Mouse (Mus musculus) heart, embryonic 11.5 days (tissue): Measurements from ENCODE around the gene Rmnd5a. TPM values are rescaled to one million over a fixed set of nuclear protein-coding genes. Genes with fewer than 3 reads are reported as not detected.
A peak's percentile ranks its signal among the peaks of the same experiment; 100 is the strongest.
"Not testable (repeated sequence)": the region's sequence is repeated elsewhere in the genome, so short reads cannot be mapped to it uniquely, and the experiment has no call there.

ENCODE experiments used
- ATAC-seq: fragments of 200-750 bp; cut with Nextera tagmentation; replicated peaks from 2 replicates; pipeline ENCODE4 v1.8.0; 2017; ENCODE audit warnings: moderate library complexity; ENCODE audit not compliant: insufficient number of reproducible peaks, low FRiP score, low TSS enrichment
- H3K27ac ChIP-seq: fragments of 300-500 bp; sonication (generic); 2 replicates; pipeline ENCODE4 v1.5.1; 2014; ENCODE audit warnings: mild to moderate bottlenecking, low read depth, low read length
- H3K27me3 ChIP-seq: fragments of 300-500 bp; sonication (generic); 2 replicates; pipeline ENCODE4 v1.6.1; 2014; ENCODE audit warnings: mild to moderate bottlenecking, low read length, mixed read lengths; ENCODE audit not compliant: control insufficient read depth, insufficient read depth
- H3K36me3 ChIP-seq: fragments of 300-500 bp; sonication (generic); 2 replicates; pipeline ENCODE4 v1.6.1; 2014; ENCODE audit warnings: mild to moderate bottlenecking, low read length, moderate library complexity, mixed read lengths; ENCODE audit not compliant: control insufficient read depth, insufficient read depth
- H3K4me1 ChIP-seq: fragments of 300-500 bp; sonication (generic); 2 replicates; pipeline ENCODE4 v1.6.1; 2014; ENCODE audit warnings: low read length; ENCODE audit not compliant: control insufficient read depth, insufficient read depth
- H3K4me2 ChIP-seq: fragments of 300-500 bp; sonication (generic); 2 replicates; pipeline ENCODE4 v1.6.1; 2014; ENCODE audit warnings: mild to moderate bottlenecking, moderate library complexity
- H3K4me3 ChIP-seq: fragments of 300-500 bp; sonication (generic); 2 replicates; pipeline ENCODE4 v1.5.1; 2014; ENCODE audit warnings: low read depth, low read length
- H3K9ac ChIP-seq: fragments of 300-500 bp; sonication (generic); 2 replicates; pipeline ENCODE4 v1.6.1; 2014; ENCODE audit warnings: mild to moderate bottlenecking, low read depth, low read length, moderate library complexity
- H3K9me3 ChIP-seq: fragments of 300-500 bp; sonication (generic); replicated peaks from 2 replicates; pipeline ENCODE4 v1.6.1; 2016; ENCODE audit warnings: low read length; ENCODE audit not compliant: control insufficient read depth
- WGBS: fragments of 180-500 bp; shearing (Covaris S2); extraction: QIAGEN DNeasy Blood & Tissue Kit; methylation state at CpG from one replicate; pipeline ENCODE4 v1.1.7; 2014; ENCODE audit not compliant: insufficient replicate concordance; 5-methylcytosine and 5-hydroxymethylcytosine counted together
- polyA plus RNA-seq: library from polyadenylated mRNA; unstranded; fragments of >200 nt; fragmentation: Nextera tagmentation; extraction: Ambion mirVana; gene quantifications from 2 replicates; pipeline ENCODE4 v1.2.1, GENCODE M21; 2014

The Rmnd5a gene
- 6.2 and 10.0 TPM in 2 replicates for polyA plus RNA-seq

- Histone ChIP-seq H3K9ac (peak within 1 kb of the TSS; percentile 94), H3K9me3 (no peaks in the 10 kb centered on the region), H3K4me2 (peak within 1 kb of the TSS; percentile 93), H3K4me3 (peak within 1 kb of the TSS; percentile 99), H3K36me3 (no peaks in the 10 kb centered on the region), H3K27ac (peak within 1 kb of the TSS; percentile 97), H3K27me3 (no peaks in the 10 kb centered on the region), H3K4me1 (peaks cover 25% of the 10 kb centered on the region)
- peak; percentile 99 for ATAC-seq
- under 1% methylated on average over 74 of the region's 75 CpGs for WGBS
Measured at GRCm38 (mm10) chr6:71440492-71441250, at the start of gene Rmnd5a. Rmnd5a (minus strand) TSS chr6:71440637.

GRCm38 (mm10) chr6:71487966-71488365 is 47.5 kb upstream of the Rmnd5a start:
- WGBS = 39% methylated on average over 2 of the region's 4 CpGs
- Histone ChIP-seq H3K9ac (no peak overlapping the region), H3K27me3 (no peaks in the 10 kb centered on the region), H3K4me1 (no peaks in the 10 kb centered on the region), H3K9me3 (no peaks in the 10 kb centered on the region), H3K4me2 (no peak overlapping the region), H3K27ac (no peak overlapping the region), H3K36me3 (no peaks in the 10 kb centered on the region), H3K4me3 (no peak overlapping the region)
- ATAC-seq = no peak

- Histone ChIP-seq H3K9ac (no peak overlapping the region), H3K27ac (no peak overlapping the region), H3K27me3 (no peaks in the 10 kb centered on the region), H3K4me3 (no peak overlapping the region), H3K4me2 (no peak overlapping the region), H3K36me3 (no peaks in the 10 kb centered on the region), H3K9me3 (no peaks in the 10 kb centered on the region), H3K4me1 (no peaks in the 10 kb centered on the region)
- ATAC-seq = no peak
- WGBS = 71% methylated on average over 1 of the region's 1 CpGs
Measured at GRCm38 (mm10) chr6:71486867-71487266, 46.4 kb upstream of the Rmnd5a start.

- ATAC-seq = no peak
- H3K4me3 ChIP-seq = no peak overlapping the region
- no peak overlapping the region for H3K4me2 ChIP-seq
- no peak overlapping the region for H3K27ac ChIP-seq
- H3K36me3 ChIP-seq = no peaks in the 10 kb centered on the region
- no peaks in the 10 kb centered on the region for H3K4me1 ChIP-seq
- H3K9ac ChIP-seq = no peak overlapping the region
- no peaks in the 10 kb centered on the region for H3K9me3 ChIP-seq
- 69% methylated on average over 2 of the region's 2 CpGs for WGBS
- no peaks in the 10 kb centered on the region for H3K27me3 ChIP-seq
Measured at GRCm38 (mm10) chr6:71486226-71486625, 45.8 kb upstream of the Rmnd5a start.

GRCm38 (mm10) chr6:71485246-71485645 is 44.8 kb upstream of the Rmnd5a start:
- Histone ChIP-seq H3K36me3 (no peaks in the 10 kb centered on the region), H3K9me3 (no peaks in the 10 kb centered on the region), H3K27ac (no peak overlapping the region), H3K27me3 (no peaks in the 10 kb centered on the region), H3K4me3 (no peak overlapping the region), H3K4me2 (no peak overlapping the region), H3K4me1 (no peaks in the 10 kb centered on the region), H3K9ac (no peak overlapping the region)
- 73% methylated on average over 5 of the region's 5 CpGs for WGBS
- ATAC-seq = no peak

- Histone ChIP-seq H3K4me2 (no peak overlapping the region), H3K9ac (no peak overlapping the region), H3K4me1 (no peaks in the 10 kb centered on the region), H3K9me3 (no peaks in the 10 kb centered on the region), H3K27ac (no peak overlapping the region), H3K4me3 (no peak overlapping the region), H3K36me3 (no peaks in the 10 kb centered on the region), H3K27me3 (no peaks in the 10 kb centered on the region)
- ATAC-seq = no peak
- 71% methylated on average over 7 of the region's 7 CpGs for WGBS
Measured at GRCm38 (mm10) chr6:71481136-71481535, 40.7 kb upstream of the Rmnd5a start.

- Histone ChIP-seq H3K4me3 (no peak overlapping the region), H3K9ac (no peak overlapping the region), H3K4me2 (no peak overlapping the region), H3K9me3 (no peaks in the 10 kb centered on the region), H3K27me3 (no peaks in the 10 kb centered on the region), H3K36me3 (no peaks in the 10 kb centered on the region), H3K4me1 (no peaks in the 10 kb centered on the region), H3K27ac (no peak overlapping the region)
- WGBS = 86% methylated on average over 1 of the region's 1 CpGs
- ATAC-seq = no peak
Measured at GRCm38 (mm10) chr6:71480136-71480535, 39.7 kb upstream of the Rmnd5a start.

- ATAC-seq, H3K4me1 ChIP-seq, H3K27me3 ChIP-seq, H3K4me3 ChIP-seq, H3K9me3 ChIP-seq, H3K27ac ChIP-seq, H3K36me3 ChIP-seq, H3K4me2 ChIP-seq, H3K9ac ChIP-seq: not testable (repeated sequence)
- WGBS = 91% methylated on average over 2 of the region's 2 CpGs
Measured at GRCm38 (mm10) chr6:71479588-71479987, 39.2 kb upstream of the Rmnd5a start.
